Mouse (Mus musculus) thymus, postnatal 25 days (tissue): Measurements from ENCODE around the gene Cep97.
"Not testable (repeated sequence)": the region's sequence is repeated elsewhere in the genome, so short reads cannot be mapped to it uniquely, and the experiment has no call there.

Experiments
- DNase-seq: peaks from one replicate; pipeline ENCODE4 v3.0.0; 2022

Gene Cep97

DNA sequence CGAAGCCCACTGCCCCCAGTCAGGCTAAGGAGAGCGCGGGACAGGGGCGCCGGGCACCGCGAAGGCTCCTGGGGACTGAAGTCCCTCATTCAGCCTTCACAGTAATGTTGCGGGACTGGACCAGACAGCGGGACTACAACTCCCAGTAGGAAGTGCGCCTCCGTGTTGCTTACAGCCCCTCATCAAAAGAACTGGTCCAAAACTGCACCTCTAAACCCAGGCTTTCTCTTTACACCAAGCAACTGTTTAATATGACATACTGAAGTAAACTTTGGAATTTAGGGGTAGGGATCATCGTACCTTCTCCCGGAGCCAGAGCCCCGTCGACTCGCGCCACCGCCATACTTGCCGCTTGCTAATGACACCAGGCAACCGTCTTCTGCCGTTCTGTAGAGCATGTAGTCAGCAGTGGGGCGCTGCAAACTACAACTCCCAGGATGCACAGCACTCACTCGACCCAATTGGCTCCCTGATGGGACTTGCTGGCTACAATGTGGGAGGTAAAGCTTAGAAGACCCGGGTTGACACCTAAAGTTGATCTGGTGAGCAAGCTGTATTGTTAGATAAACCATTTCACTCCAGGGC lies at the start of gene Cep97:
Cep97 (minus strand) TSS at position 403 of the 585 bp plus-strand sequence.
- DNase-seq, result peak; percentile 93

DNA sequence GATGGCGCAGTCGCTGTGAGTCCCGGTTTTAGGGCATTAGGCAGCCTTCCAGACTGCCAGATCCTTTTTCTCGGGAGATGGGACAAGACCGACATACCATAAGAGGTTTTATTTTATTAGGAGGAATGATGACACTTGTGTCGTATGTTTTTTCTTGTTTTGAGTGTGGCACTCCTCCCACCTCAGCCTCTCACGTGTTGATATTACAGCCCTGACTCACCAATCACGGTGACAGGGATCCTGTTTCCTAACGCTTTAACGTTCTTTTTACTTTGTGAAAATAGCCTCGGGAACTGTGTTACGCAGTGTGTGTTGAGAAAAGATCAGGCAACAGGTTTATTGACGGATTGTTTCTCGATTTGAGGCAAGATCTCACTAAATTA lies 40.2 kb upstream of the Cep97 start:
- DNase-seq, result no peak

GRCm38 (mm10) chr16:55974256-55974902 lies 39.7 kb upstream of the Cep97 start:
- peak; percentile 92 for DNase-seq

DNA sequence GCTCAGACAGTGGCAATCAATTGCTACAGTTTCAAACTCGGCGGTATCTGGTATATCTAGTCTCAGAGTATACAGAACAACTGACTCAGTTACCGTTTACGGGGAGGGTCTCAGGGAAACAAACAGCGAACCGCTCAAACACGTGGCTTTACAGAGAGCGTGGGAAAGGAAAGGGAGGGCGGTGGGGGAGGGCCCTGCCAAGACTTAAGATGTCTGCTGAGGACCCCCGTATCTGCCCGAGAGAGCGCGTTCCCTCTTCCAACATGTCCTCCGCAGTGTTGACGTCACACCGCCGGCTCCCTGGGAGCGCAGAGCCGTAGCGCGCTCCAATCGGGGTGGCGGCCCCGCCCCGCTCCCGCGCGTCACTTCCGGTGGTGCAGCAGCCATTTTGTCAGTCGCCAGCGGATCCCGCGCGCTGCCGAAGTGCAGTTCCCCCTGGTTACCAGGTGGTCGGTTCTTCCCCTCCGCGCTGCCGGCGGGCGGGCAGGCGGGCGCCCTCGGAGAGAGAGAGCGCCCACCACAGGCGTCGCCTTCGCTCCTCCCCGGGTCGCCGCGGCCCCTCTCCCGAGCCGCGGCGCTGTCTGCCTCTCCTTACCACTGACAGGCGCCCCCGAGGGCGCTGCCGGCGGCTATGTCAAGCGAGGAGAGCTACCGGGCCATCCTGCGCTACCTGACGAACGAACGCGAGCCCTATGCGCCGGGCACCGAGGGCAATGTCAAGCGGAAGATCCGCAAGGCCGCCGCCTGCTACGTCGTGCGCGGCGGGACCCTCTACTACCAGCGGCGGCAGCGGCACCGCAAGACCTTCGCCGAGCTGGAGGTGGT lies 39.0 kb upstream of the Cep97 start, which contains the start of gene Zbtb11:
Zbtb11 (plus strand) TSS at position 453 of the 825 bp plus-strand sequence.
- DNase-seq, result peak; percentile 100

DNA sequence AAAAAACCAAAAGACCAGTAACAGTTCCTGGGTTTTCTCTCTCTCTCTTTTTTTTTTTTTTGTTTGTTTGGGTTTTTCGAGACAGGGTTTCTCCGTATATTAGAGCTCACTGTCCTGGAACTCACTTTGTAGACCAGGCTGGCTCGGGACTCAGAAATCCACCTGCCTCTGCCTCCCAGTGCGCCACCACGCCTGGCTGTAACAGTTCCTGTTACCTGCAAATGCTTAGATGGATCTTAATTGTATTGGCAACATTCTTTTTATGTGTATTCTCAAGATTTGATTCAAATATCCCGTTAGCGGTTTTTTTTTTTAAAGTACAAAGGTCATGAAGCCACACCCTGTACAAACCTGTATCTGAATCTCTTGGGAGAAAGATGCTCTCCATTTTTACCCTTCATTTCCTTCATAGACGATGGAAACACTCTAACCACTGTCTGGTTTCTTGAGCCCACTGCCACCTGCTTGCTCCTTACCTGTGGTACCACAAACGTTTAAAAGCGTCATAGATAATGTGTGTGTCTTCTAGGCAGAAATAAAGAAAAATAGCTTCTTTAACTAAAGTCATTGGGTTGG lies 38.1 kb upstream of the Cep97 start:
- DNase-seq, result no peak

DNA sequence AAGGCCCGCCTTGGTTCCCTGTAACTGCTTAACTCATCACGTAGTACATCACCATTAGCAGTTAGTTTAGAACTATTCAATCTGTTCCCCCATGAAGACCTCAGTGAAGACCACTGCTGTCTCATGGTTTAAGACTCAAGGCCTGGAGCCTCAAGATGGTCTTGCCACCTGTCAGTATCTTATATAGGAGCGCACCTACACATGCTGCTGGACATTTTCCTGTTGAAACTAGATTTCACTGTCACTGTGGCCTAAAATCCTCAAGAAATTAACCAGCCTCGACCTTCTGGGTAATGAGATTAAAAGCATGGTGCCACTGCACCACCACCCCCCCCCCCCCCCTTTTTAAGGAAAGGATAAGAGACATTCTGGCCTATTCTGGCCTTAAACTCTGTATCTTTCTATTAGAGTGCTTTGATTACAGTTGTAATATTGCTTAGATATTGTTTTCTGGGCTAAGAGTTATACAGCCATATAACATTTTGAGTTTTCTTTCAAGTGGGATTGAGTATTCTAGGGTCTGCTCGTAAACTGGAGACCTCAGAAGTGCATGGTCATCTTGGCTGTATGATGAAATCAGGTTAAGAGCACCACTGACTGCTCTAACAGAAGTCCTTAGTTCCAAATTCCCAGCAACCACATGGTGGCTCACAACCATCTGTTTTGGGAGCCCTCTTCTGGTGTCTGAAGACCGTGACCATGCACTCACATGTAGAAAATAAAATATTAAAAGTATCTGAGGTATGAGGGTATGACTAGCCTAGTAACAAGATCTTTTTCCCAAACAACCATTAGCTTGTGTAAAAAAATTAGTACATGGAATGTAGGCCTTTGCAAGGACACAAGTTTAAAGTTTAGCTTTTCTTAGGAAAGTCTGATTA lies 37.3 kb upstream of the Cep97 start:
- DNase-seq, result no peak

- DNase-seq, result no peak
These were observed 35.8 kb upstream of the Cep97 start for GRCm38 (mm10) chr16:55970416-55970815.

- peak; percentile 61 for DNase-seq
These were observed 34.5 kb upstream of the Cep97 start for GRCm38 (mm10) chr16:55969147-55969546.

- no peak for DNase-seq
These were observed 32.6 kb upstream of the Cep97 start for GRCm38 (mm10) chr16:55967221-55967620.

GRCm38 (mm10) chr16:55966212-55966871 lies 31.7 kb upstream of the Cep97 start, which contains the start of gene Rpl24:
TSS of gene Rpl24 (plus strand) at chr16:55966275.
- peak; percentile 93 for DNase-seq

- no peak for DNase-seq
These were observed 29.7 kb upstream of the Cep97 start for GRCm38 (mm10) chr16:55964126-55964949.

DNA sequence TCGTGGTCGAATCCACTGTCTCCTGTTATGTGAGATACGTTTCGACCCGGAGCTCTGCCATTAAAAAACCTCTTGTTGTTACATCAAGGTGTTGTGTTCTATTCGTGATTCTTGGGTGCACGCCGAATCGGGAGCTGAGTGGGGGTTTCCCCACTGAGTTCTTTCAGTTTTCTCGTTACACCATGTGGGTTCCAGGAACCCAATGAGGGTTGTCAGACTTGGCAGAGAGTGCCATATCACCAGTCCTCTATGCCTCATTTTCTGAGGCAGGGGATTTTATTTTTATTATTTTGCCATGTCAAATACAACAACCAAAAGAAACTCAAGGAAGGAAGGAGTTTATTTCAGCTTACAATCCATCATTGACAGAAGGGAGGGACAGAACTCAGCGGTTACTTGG lies 28.4 kb upstream of the Cep97 start:
- not testable (repeated sequence) for DNase-seq

DNA sequence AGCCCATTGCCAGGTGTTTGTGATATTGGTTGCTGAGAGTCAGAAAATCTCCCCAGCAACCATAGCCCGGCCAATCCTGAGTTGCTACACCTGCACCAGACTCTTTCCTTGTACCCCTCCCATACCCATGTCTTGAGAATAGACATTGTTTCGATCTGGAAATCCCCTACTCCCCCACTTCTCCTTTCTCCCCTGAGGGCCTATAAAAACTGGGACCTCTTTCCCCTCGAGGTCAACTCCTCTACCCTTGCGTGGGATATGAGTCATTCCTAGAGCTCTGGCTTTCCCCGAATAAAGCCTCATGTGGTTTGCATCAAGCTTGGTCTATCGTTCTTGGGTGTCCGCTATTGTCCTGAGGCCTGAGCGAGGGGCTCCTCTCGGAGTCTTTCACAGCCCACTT lies 19.5 kb upstream of the Cep97 start:
- DNase-seq, result not testable (repeated sequence)

GRCm38 (mm10) chr16:55952771-55953170 lies 18.1 kb upstream of the Cep97 start:
- DNase-seq, result no peak

GRCm38 (mm10) chr16:55951679-55952327 lies 17.1 kb upstream of the Cep97 start:
- no peak for DNase-seq

DNA sequence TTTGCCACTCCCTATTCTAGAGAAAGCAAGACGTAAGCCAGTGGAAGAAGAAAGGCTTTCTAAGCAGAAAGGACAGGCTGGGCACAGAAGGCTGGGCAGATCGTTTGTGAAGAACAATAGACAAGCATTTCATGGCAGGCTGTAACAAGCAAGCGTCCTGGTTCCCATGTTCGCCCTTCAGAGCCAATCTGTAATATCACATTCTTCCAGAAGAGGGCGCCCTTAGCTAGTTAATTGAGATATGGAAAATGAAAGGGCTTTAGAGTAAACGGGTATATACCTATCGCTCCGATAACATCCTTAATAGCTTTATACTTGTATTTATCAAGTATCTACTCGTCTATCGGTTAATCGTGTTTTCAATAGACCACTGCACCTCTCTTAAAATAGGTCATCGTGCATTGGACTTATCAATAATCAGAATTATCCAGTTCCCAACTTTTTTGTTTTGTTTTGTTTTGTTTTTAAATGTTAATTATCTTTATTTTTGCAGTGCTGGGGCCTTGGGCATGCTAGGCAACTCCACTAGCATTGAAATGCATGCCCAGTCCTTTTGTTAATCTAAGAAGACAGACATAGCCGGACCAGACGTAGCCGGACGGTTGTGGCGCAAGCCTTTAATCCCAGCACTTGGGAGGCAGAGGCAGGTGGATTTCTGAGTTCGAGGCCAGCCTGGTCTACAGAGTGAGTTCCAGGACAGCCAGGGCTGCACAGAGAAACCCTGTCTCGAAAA lies 16.5 kb upstream of the Cep97 start:
- DNase-seq, result peak; percentile 87

DNA sequence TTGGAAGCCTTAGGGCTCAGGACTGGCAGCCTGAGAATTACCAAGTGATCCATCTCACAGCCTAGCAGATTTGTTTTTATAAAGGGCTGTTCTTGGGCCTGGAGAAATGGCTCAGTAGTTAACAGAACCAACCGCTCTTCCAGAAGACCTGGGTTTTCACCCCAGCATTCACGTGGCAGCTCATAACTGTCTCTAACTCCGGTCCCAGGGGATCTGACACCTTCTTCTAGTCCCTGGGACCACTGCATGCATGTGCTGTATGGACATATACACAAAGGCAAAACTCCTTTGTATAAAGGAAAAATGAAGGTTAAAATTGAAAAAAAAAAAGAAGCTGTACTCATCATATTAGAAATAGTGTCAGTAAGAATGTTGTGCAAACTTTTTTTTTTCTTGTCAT lies 15.8 kb upstream of the Cep97 start:
- DNase-seq, result no peak

DNA sequence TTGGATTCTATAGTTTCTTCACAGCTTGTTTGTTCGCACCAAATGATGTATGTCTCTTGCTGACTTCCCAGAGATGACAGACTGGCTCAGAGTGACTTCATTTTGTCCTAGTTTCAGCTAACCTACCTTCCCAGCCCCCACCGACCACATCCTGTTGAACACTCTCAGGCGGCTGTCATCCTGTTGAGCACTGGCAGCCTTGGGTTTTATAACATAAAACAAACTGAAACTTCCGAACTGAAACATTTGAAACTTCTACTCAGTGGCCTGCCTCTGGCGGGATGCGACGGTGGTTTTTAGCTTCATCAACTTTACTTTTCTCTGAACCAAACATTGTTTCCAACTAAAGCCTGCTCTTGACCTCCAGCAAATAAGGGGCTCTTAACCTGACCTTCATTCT lies 14.3 kb upstream of the Cep97 start:
- DNase-seq, result peak; percentile 91

GRCm38 (mm10) chr16:55947876-55948410 lies 13.3 kb upstream of the Cep97 start:
- not testable (repeated sequence) for DNase-seq
